Mouse (Mus musculus): ENCODE data around the gene Hist1h3e.

- TF ChIP-seq EP300 (IDR thresholded peaks at IDR 0.05; ENCODE audit: insufficient read depth, low read depth, low read length), result no peak
- peak; percentile 99 for TF ChIP-seq POLR2A (IDR thresholded peaks at IDR 0.05; ENCODE audit: insufficient read depth, low read length)
Measured at GRCm38 (mm10) chr13:23554925-23555838, 7.0 kb downstream of the Hist1h3e start.

Measured in ES-Bruce4 (cell line).